Mouse (Mus musculus) ES-Bruce4 (cell line): ENCODE data around the gene Plscr5.

Experiments used
- CTCF ChIP-seq: IDR thresholded peaks from one replicate; pipeline ENCODE4 v1.8.1; 2011; ENCODE audit warnings: low read depth, low read length
- POLR2A ChIP-seq: IDR thresholded peaks from one replicate; pipeline ENCODE4 v1.8.1; 2011; ENCODE audit warnings: low read length; ENCODE audit not compliant: insufficient read depth

DNA sequence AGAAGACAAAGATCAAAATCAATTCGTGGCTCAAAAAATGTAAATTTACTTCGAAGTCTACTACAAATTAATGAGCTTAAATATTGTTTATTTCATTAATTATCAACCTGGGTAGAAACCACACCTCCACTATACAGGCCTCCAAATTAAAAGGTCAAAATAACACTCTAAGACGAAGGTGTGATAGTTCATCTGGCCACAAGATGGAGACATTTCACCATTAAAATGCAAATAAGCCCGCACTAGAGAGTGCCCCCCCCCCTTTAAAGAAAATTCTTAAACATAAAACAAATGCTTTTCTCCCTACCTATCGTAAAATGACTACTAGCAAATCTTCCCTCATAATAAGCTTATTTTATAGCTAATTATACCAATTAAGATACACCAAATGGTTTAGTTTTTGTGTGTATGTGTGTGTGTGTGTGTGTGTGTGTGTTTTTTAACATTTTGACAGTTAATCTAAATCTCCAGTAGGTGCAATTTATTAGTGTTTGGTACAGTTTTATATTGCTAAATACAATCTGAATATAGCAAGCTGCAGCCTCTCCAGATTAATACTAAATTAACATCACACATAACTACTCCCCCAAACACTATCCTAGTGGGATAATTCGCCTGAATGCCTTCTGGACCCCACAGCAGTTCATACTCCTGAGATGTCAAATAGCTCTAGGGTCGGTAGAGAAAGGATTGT is 45.0 kb upstream of the Plscr5 start:
- TF ChIP-seq CTCF (no peak), POLR2A (no peak)
